Comparison of ENCODE assay signal across 25 mouse cellular contexts in genomic region chr15:101833131-101833530, GRCm38 (mm10). TPM values are rescaled to one million over a fixed set of nuclear protein-coding genes. Genes with fewer than 3 reads are reported as not detected.
"Had no signal": no experiment of that assay in that cellular context is flagged by ENCODE, and none has a peak within 500 bp of the region (broad histone marks: within the 10 kb centered on the region; RNA-seq: fewer than 3 reads in every experiment).

No protein-coding gene starts in this region.

- H3K4me3 ChIP-seq: midbrain, embryonic 10.5 days; midbrain, embryonic 12.5 days; neural tube, embryonic 12.5 days; stomach, embryonic 15.5 days had no signal

- DNase-seq: lung, adult 18-20 months; lung, embryonic 14.5 days; lung, postnatal 10 days; lung, postnatal 4 days; midbrain, embryonic 14.5 days; right cerebral cortex, adult 18-20 months; thymus, adult 2 months; thymus, postnatal 25 days; thymus, postnatal 4 days had no signal

- ATAC-seq: midbrain, embryonic 16.5 days had no signal

- H3K4me2 ChIP-seq: lung, embryonic 14.5 days; midbrain, embryonic 12.5 days; neural tube, embryonic 12.5 days; stomach, embryonic 15.5 days had no signal

- H3K27me3 ChIP-seq: midbrain, embryonic 12.5 days; neural tube, embryonic 12.5 days; stomach, embryonic 15.5 days had no signal

- H3K27ac ChIP-seq: midbrain, embryonic 10.5 days; midbrain, embryonic 12.5 days; neural tube, embryonic 12.5 days; stomach, embryonic 15.5 days; stomach, postnatal 0 days had no signal

- H3K9me3 ChIP-seq: midbrain, embryonic 10.5 days; midbrain, embryonic 12.5 days; neural tube, embryonic 12.5 days; stomach, embryonic 15.5 days had no signal

- H3K36me3 ChIP-seq: midbrain, embryonic 10.5 days; midbrain, embryonic 12.5 days; neural tube, embryonic 12.5 days; stomach, embryonic 15.5 days had no signal

- H3K4me1 ChIP-seq: midbrain, embryonic 10.5 days; midbrain, embryonic 12.5 days; neural tube, embryonic 12.5 days; stomach, embryonic 15.5 days had no signal

- H3K9ac ChIP-seq: lung, embryonic 14.5 days; midbrain, embryonic 12.5 days; neural tube, embryonic 12.5 days; stomach, embryonic 15.5 days had no signal

RNA-seq across cellular contexts. Expression of gene Krt2, which starts 15.2 kb away (rescaled TPM):
- total RNA-seq: megakaryocyte, adult 5-6 weeks; megakaryocyte-erythroid progenitor cell, adult 5-6 weeks; monocyte, adult 5-6 weeks; neutrophil, adult 5-6 weeks had no signal
- polyA plus RNA-seq: liver, embryonic 16.5 days; lung, embryonic 14.5 days; lung, embryonic 16.5 days; midbrain, embryonic 10.5 days; midbrain, embryonic 12.5 days; midbrain, embryonic 14.5 days; midbrain, embryonic 16.5 days; neural tube, embryonic 12.5 days; neural tube, embryonic 14.5 days; spleen, adult 2 months; stomach, embryonic 15.5 days; stomach, postnatal 0 days; testis, adult 2 months; urinary bladder, adult 2 months had no signal

RNA-seq across cellular contexts. Expression of gene Krt1, which starts 17.5 kb away (rescaled TPM):
- total RNA-seq: megakaryocyte, adult 5-6 weeks; megakaryocyte-erythroid progenitor cell, adult 5-6 weeks; monocyte, adult 5-6 weeks; neutrophil, adult 5-6 weeks had no signal
- polyA plus RNA-seq: liver, embryonic 16.5 days; testis, adult 2 months had no signal

RNA-seq across cellular contexts. Expression of gene Krt73, which starts 31.0 kb away (rescaled TPM):
- total RNA-seq: megakaryocyte, adult 5-6 weeks; megakaryocyte-erythroid progenitor cell, adult 5-6 weeks; monocyte, adult 5-6 weeks; neutrophil, adult 5-6 weeks had no signal
- polyA plus RNA-seq: liver, embryonic 16.5 days; lung, embryonic 14.5 days; lung, embryonic 16.5 days; midbrain, embryonic 10.5 days; spleen, adult 2 months; stomach, embryonic 15.5 days; stomach, postnatal 0 days; urinary bladder, adult 2 months had no signal

RNA-seq across cellular contexts. Expression of gene Krt77, which starts 36.4 kb away (rescaled TPM):
- total RNA-seq: megakaryocyte-erythroid progenitor cell, adult 5-6 weeks; monocyte, adult 5-6 weeks; neutrophil, adult 5-6 weeks had no signal
- polyA plus RNA-seq: liver, embryonic 16.5 days; lung, embryonic 14.5 days; lung, embryonic 16.5 days; midbrain, embryonic 10.5 days; midbrain, embryonic 12.5 days; neural tube, embryonic 12.5 days; spleen, adult 2 months had no signal

RNA-seq across cellular contexts. Expression of gene Krt72, which starts 46.9 kb away (rescaled TPM):
- total RNA-seq: megakaryocyte, adult 5-6 weeks; megakaryocyte-erythroid progenitor cell, adult 5-6 weeks; monocyte, adult 5-6 weeks; neutrophil, adult 5-6 weeks had no signal
- polyA plus RNA-seq: liver, embryonic 16.5 days; lung, embryonic 14.5 days; lung, embryonic 16.5 days; midbrain, embryonic 10.5 days; midbrain, embryonic 12.5 days; midbrain, embryonic 14.5 days; midbrain, embryonic 16.5 days; neural tube, embryonic 12.5 days; neural tube, embryonic 14.5 days; spleen, adult 2 months; stomach, embryonic 15.5 days; stomach, postnatal 0 days; testis, adult 2 months; urinary bladder, adult 2 months had no signal
